Mouse (Mus musculus): ENCODE results near the gene Ndufa13. TPM values are rescaled to one million over a fixed set of nuclear protein-coding genes. Genes with fewer than 3 reads are reported as not detected.
"Not testable (repeated sequence)": the region's sequence is repeated elsewhere in the genome, so short reads cannot be mapped to it uniquely, and the experiment has no call there.

Gene Ndufa13
- 409 and 446 TPM in 2 replicates for polyA plus RNA-seq (2014; fragmentation: Nextera tagmentation; extraction: Ambion mirVana)

- H3K4me1 ChIP-seq (ENCODE audit: control insufficient read depth in 2 of 2, insufficient read depth in 2 of 2, low read length in 2 of 2), result peaks cover 13 to 42% of the 10 kb centered on the region in 2 experiments; a peak in 3 of 4 replicates
- H3K9ac ChIP-seq (ENCODE audit: low read length), result peak within 1 kb of the TSS; percentile 96
- peaks cover 15% of the 10 kb centered on the region for H3K36me3 ChIP-seq (ENCODE audit: control insufficient read depth, insufficient read depth, low read length)
- peak within 1 kb of the TSS; percentile 65 to 81 for H3K4me3 ChIP-seq (ENCODE audit: control insufficient read depth in 1 of 2, insufficient read depth in 1 of 2, low read depth in 1 of 2, low read length in 2 of 2)
- peak; percentile 26; the same call in 1 of the 2 replicates for ATAC-seq (ENCODE audit: insufficient number of reproducible peaks, insufficient read depth, low FRiP score, low read depth)
- H3K4me2 ChIP-seq (ENCODE audit: low read length), result peak within 1 kb of the TSS; percentile 97
- WGBS, result 5% methylated on average over 89 of the region's 89 CpGs
- H3K9me3 ChIP-seq (ENCODE audit: control insufficient read depth, low read length), result no peaks in the 10 kb centered on the region
- peak within 1 kb of the TSS; percentile 90 to 96 for H3K27ac ChIP-seq (replicated peaks in 1 of 2; ENCODE audit: control insufficient read depth in 1 of 2, insufficient read depth in 1 of 2, low read depth in 2 of 2, low read length in 2 of 2)
- no peaks in the 10 kb centered on the region for H3K27me3 ChIP-seq (ENCODE audit: control insufficient read depth, insufficient read depth, low read length)
These were observed at the start of gene Ndufa13, which contains the start of the genes Tssk6 and Yjefn3 for GRCm38 (mm10) chr8:69902163-69903062. Gene Ndufa13, minus strand, starts transcription at chr8:69902558. Gene Tssk6, plus strand, starts transcription at chr8:69902184. Gene Yjefn3, minus strand, starts transcription at chr8:69902712.

- 95% methylated on average over 2 of the region's 2 CpGs for WGBS
- Histone ChIP-seq H3K4me2 (ENCODE audit: low read length) (no peak overlapping the region), H3K4me1 (ENCODE audit: control insufficient read depth in 2 of 2, insufficient read depth in 2 of 2, low read length in 2 of 2) (peaks cover 5 to 16% of the 10 kb centered on the region in 2 experiments; a peak in 3 of 4 replicates), H3K9ac (ENCODE audit: low read length) (no peak overlapping the region), H3K36me3 (ENCODE audit: control insufficient read depth, insufficient read depth, low read length) (peaks cover 25% of the 10 kb centered on the region), H3K9me3 (ENCODE audit: control insufficient read depth, low read length) (no peaks in the 10 kb centered on the region), H3K4me3 (ENCODE audit: control insufficient read depth in 1 of 2, insufficient read depth in 1 of 2, low read depth in 1 of 2, low read length in 2 of 2) (no peak overlapping the region), H3K27me3 (ENCODE audit: control insufficient read depth, insufficient read depth, low read length) (no peaks in the 10 kb centered on the region), H3K27ac (replicated peaks in 1 of 2; ENCODE audit: control insufficient read depth in 1 of 2, insufficient read depth in 1 of 2, low read depth in 2 of 2, low read length in 2 of 2) (no peak overlapping the region)
- ATAC-seq (ENCODE audit: insufficient number of reproducible peaks, insufficient read depth, low FRiP score, low read depth), result no peak
These were observed 47.9 kb upstream of the Ndufa13 start for GRCm38 (mm10) chr8:69950300-69950699.

- not testable (repeated sequence) for H3K9me3 ChIP-seq (ENCODE audit: control insufficient read depth, low read length); H3K4me3 ChIP-seq (ENCODE audit: control insufficient read depth in 1 of 2, insufficient read depth in 1 of 2, low read depth in 1 of 2, low read length in 2 of 2); H3K27me3 ChIP-seq (ENCODE audit: control insufficient read depth, insufficient read depth, low read length); H3K27ac ChIP-seq (replicated peaks in 1 of 2; ENCODE audit: control insufficient read depth in 1 of 2, insufficient read depth in 1 of 2, low read depth in 2 of 2, low read length in 2 of 2); ATAC-seq (ENCODE audit: insufficient number of reproducible peaks, insufficient read depth, low FRiP score, low read depth); H3K9ac ChIP-seq (ENCODE audit: low read length); H3K4me2 ChIP-seq (ENCODE audit: low read length)
- WGBS, result 89% methylated on average over 2 of the region's 3 CpGs
- Histone ChIP-seq H3K36me3 (ENCODE audit: control insufficient read depth, insufficient read depth, low read length) (peaks cover 13% of the 10 kb centered on the region), H3K4me1 (ENCODE audit: control insufficient read depth in 2 of 2, insufficient read depth in 2 of 2, low read length in 2 of 2) (peaks cover 29 to 52% of the 10 kb centered on the region in 2 experiments)
These were observed 40.1 kb upstream of the Ndufa13 start for GRCm38 (mm10) chr8:69942495-69942894.

GRCm38 (mm10) chr8:69940386-69940785 is 38.0 kb upstream of the Ndufa13 start:
- Histone ChIP-seq H3K9me3 (ENCODE audit: control insufficient read depth, low read length) (no peaks in the 10 kb centered on the region), H3K27me3 (ENCODE audit: control insufficient read depth, insufficient read depth, low read length) (no peaks in the 10 kb centered on the region), H3K36me3 (ENCODE audit: control insufficient read depth, insufficient read depth, low read length) (peaks cover 10% of the 10 kb centered on the region), H3K4me2 (ENCODE audit: low read length) (no peak overlapping the region), H3K9ac (ENCODE audit: low read length) (no peak overlapping the region), H3K27ac (replicated peaks in 1 of 2; ENCODE audit: control insufficient read depth in 1 of 2, insufficient read depth in 1 of 2, low read depth in 2 of 2, low read length in 2 of 2) (peak overlapping the region; percentile 68 to 75), H3K4me3 (ENCODE audit: control insufficient read depth in 1 of 2, insufficient read depth in 1 of 2, low read depth in 1 of 2, low read length in 2 of 2) (no peak overlapping the region), H3K4me1 (ENCODE audit: control insufficient read depth in 2 of 2, insufficient read depth in 2 of 2, low read length in 2 of 2) (peaks cover 50 to 72% of the 10 kb centered on the region in 2 experiments)
- WGBS, result 86% methylated on average over 2 of the region's 2 CpGs
- no peak for ATAC-seq (ENCODE audit: insufficient number of reproducible peaks, insufficient read depth, low FRiP score, low read depth)

GRCm38 (mm10) chr8:69939633-69940032 is 37.3 kb upstream of the Ndufa13 start:
- H3K27ac ChIP-seq (replicated peaks in 1 of 2; ENCODE audit: control insufficient read depth in 1 of 2, insufficient read depth in 1 of 2, low read depth in 2 of 2, low read length in 2 of 2), result peak overlapping the region; percentile 68 to 75

GRCm38 (mm10) chr8:69938245-69938982 is 36.1 kb upstream of the Ndufa13 start:
- Histone ChIP-seq H3K4me1 (ENCODE audit: control insufficient read depth in 2 of 2, insufficient read depth in 2 of 2, low read length in 2 of 2) (peaks cover 49 to 71% of the 10 kb centered on the region in 2 experiments), H3K9me3 (ENCODE audit: control insufficient read depth, low read length) (no peaks in the 10 kb centered on the region), H3K27ac (replicated peaks in 1 of 2; ENCODE audit: control insufficient read depth in 1 of 2, insufficient read depth in 1 of 2, low read depth in 2 of 2, low read length in 2 of 2) (peak overlapping the region in 1 of 2 experiments; percentile 47; a peak in 2 of 4 replicates), H3K36me3 (ENCODE audit: control insufficient read depth, insufficient read depth, low read length) (peaks cover 23% of the 10 kb centered on the region), H3K4me2 (ENCODE audit: low read length) (no peak overlapping the region), H3K9ac (ENCODE audit: low read length) (no peak overlapping the region; the same call in 1 of the 2 replicates), H3K27me3 (ENCODE audit: control insufficient read depth, insufficient read depth, low read length) (no peaks in the 10 kb centered on the region), H3K4me3 (ENCODE audit: control insufficient read depth in 1 of 2, insufficient read depth in 1 of 2, low read depth in 1 of 2, low read length in 2 of 2) (no peak overlapping the region)
- ATAC-seq (ENCODE audit: insufficient number of reproducible peaks, insufficient read depth, low FRiP score, low read depth), result no peak
- WGBS, result 64% methylated on average over 6 of the region's 6 CpGs

More at GRCm38 (mm10) chr8:69939633-69940032, 37.3 kb upstream of the Ndufa13 start:
- Histone ChIP-seq H3K36me3 (ENCODE audit: control insufficient read depth, insufficient read depth, low read length) (peaks cover 17% of the 10 kb centered on the region), H3K9me3 (ENCODE audit: control insufficient read depth, low read length) (no peaks in the 10 kb centered on the region), H3K9ac (ENCODE audit: low read length) (no peak overlapping the region), H3K4me1 (ENCODE audit: control insufficient read depth in 2 of 2, insufficient read depth in 2 of 2, low read length in 2 of 2) (peaks cover 51 to 76% of the 10 kb centered on the region in 2 experiments), H3K4me3 (ENCODE audit: control insufficient read depth in 1 of 2, insufficient read depth in 1 of 2, low read depth in 1 of 2, low read length in 2 of 2) (no peak overlapping the region), H3K27me3 (ENCODE audit: control insufficient read depth, insufficient read depth, low read length) (no peaks in the 10 kb centered on the region), H3K4me2 (ENCODE audit: low read length) (peak overlapping the region; percentile 1; the same call in 1 of the 2 replicates)
- WGBS, result 13% methylated on average over 3 of the region's 3 CpGs
- peak; percentile 37; the same call in 1 of the 2 replicates for ATAC-seq (ENCODE audit: insufficient number of reproducible peaks, insufficient read depth, low FRiP score, low read depth)

- WGBS, result 76% methylated on average over 3 of the region's 3 CpGs
- H3K9me3 ChIP-seq (ENCODE audit: control insufficient read depth, low read length), result no peaks in the 10 kb centered on the region
- H3K36me3 ChIP-seq (ENCODE audit: control insufficient read depth, insufficient read depth, low read length), result peaks cover 23% of the 10 kb centered on the region
- peaks cover 45 to 64% of the 10 kb centered on the region in 2 experiments for H3K4me1 ChIP-seq (ENCODE audit: control insufficient read depth in 2 of 2, insufficient read depth in 2 of 2, low read length in 2 of 2)
- no peak for ATAC-seq (ENCODE audit: insufficient number of reproducible peaks, insufficient read depth, low FRiP score, low read depth)
- H3K9ac ChIP-seq (ENCODE audit: low read length), result no peak overlapping the region
- no peak overlapping the region for H3K4me3 ChIP-seq (ENCODE audit: control insufficient read depth in 1 of 2, insufficient read depth in 1 of 2, low read depth in 1 of 2, low read length in 2 of 2)
- no peaks in the 10 kb centered on the region for H3K27me3 ChIP-seq (ENCODE audit: control insufficient read depth, insufficient read depth, low read length)
- H3K27ac ChIP-seq (replicated peaks in 1 of 2; ENCODE audit: control insufficient read depth in 1 of 2, insufficient read depth in 1 of 2, low read depth in 2 of 2, low read length in 2 of 2), result peak overlapping the region; percentile 24 to 93; a peak in 2 of 4 replicates
- H3K4me2 ChIP-seq (ENCODE audit: low read length), result no peak overlapping the region
These were observed 35.1 kb upstream of the Ndufa13 start for GRCm38 (mm10) chr8:69937466-69937865.
